Mouse (Mus musculus): ENCODE results near the gene Nhsl2.

DNA sequence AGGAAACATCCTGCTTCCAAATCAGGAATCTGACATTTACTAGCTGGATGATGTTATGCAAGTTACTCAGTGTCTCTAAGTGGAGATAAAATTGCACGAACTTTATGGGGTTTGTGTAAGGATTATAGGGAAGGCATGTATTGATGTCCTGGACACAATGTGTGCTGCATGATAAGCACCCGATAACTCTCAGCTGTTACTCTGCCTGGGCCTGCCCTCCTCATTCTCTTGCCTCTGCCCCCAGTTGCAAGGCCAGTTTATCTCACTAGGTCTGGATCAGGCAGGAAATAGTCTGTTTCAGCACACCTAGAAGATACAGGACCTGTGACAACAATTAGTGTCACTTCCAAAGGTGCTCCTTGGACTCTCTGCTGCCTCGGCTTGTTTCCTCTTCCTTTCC, 25.0 kb downstream of the Nhsl2 start:
- TF ChIP-seq CTCF (IDR thresholded peaks at IDR 0.05; ENCODE audit: low read depth, low read length) = no peak
- no peak for TF ChIP-seq POLR2A (IDR thresholded peaks at IDR 0.05; ENCODE audit: extremely low read depth, insufficient read depth, low read length)
